Mouse (Mus musculus) gastrocnemius, adult 2 months (tissue): ENCODE measurements around the gene Platr17. TPM values are rescaled to one million over a fixed set of nuclear protein-coding genes. Genes with fewer than 3 reads are reported as not detected.

Experiments
- DNase-seq: peaks from one replicate; pipeline ENCODE4 v3.0.0; 2022
- H3K27ac ChIP-seq: fragments of 200-600 bp; 2 replicates; pipeline ENCODE4 v1.8.1; 2022; ENCODE audit warnings: mild to moderate bottlenecking
- H3K4me3 ChIP-seq: fragments of 200-600 bp; 2 replicates; pipeline ENCODE4 v1.8.1; 2022; ENCODE audit warnings: mild to moderate bottlenecking, moderate library complexity
- CTCF ChIP-seq: fragments of 200-600 bp; IDR thresholded peaks from 2 replicates; pipeline ENCODE4 v1.8.1; 2022; ENCODE audit warnings: antibody characterized with exemption, mild to moderate bottlenecking, moderate library complexity
- intact Hi-C: fragments of 180-260 bp; cut with DNase I; formaldehyde crosslinking; loops from one replicate; pipeline ENCODE4 v1.15.1; 2025
- total RNA-seq, 2 experiments: library from RNA; stranded (reverse); gene quantifications; 2 replicates each; pipeline ENCODE4 v1.2.3; 2021

Platr17 gene
- total RNA-seq, 2 experiments from 2014 or later: not detected

DNA sequence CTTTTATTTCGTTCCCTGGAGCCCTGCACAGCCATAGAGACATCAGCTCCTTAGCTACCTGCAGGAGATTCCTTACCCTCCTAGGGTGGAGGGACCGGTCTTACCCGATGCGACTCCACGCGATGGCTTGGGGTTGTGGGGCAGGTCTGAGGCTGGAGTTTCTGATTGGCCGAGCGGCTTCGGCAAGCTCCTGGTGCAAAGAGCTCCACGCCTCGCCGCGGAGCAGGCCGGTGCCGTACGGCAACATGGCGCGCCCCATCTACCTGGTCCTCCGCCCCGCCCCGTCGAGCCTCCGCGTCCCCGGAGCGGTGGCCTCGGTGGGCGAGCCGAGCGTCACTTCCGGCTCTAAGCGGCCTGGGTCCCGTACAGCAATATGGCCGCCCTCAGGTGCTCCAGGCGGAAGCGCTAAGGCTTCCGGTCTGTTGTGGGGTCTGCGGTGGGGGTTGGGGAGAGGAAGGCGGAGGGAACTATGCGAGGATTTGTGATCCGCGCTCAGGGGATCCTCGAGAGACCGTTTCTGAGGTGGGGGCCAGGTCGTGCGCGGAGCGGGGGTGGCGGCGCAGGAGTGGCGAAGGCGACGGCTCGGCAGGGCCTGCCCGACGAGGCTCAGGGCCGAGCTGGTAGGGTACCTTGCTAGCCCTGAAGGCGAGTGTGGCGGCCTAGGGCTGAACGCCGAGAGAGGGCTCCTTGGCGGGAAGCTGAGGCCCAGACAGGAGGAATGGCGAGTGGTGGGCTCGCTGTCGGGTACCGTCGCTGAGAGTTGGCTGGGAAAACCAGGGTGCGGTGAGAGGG is 4.3 kb downstream of the Platr17 start, which contains the start of gene Daxx:
Gene Daxx (plus strand): TSS at position 338 of the 792 bp plus-strand sequence.
- peak; percentile 100 for DNase-seq
- intact Hi-C loops: no loop called here
- Histone ChIP-seq H3K27ac (peak within 1 kb of the TSS; percentile 97), H3K4me3 (peak within 1 kb of the TSS; percentile 92)
- TF ChIP-seq CTCF: no peak

- intact Hi-C loops: no loop called here
- TF ChIP-seq CTCF: no peak
- Histone ChIP-seq H3K27ac (peak overlapping the region; percentile 97), H3K4me3 (peak overlapping the region; percentile 92)
- DNase-seq: no peak
These were observed 4.9 kb downstream of the Platr17 start for GRCm38 (mm10) chr17:33909869-33910250.

- no peak for DNase-seq
- no peak for TF ChIP-seq CTCF
- intact Hi-C loops: no loop called here
These were observed 5.6 kb downstream of the Platr17 start for GRCm38 (mm10) chr17:33910346-33911051.

DNA sequence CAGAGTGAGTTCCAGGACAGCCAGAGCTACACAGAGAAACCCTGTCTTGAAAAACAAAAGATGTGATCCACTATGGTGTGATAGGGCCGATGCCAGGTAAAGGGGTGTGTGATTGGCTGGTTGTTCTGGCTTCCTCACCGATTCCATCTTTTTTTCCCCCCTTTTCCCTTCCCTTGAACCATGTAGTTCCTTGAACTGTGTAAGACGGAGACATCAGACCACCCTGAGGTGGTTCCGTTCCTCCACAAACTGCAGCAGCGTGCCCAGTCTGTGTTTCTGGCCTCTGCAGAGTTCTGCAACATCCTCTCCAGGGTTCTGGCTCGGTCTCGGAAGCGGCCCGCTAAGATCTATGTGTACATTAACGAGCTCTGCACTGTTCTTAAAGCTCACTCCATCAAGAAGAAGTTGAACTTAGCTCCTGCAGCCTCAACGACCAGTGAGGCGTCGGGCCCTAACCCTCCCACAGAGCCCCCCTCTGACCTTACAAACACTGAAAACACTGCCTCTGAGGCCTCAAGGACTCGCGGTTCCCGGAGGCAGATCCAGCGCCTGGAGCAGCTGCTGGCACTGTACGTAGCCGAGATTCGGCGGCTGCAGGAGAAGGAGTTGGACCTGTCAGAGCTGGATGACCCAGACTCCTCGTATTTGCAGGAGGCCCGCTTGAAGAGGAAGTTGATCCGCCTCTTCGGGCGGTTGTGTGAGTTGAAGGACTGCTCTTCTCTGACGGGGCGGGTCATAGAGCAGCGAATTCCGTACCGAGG is 6.3 kb downstream of the Platr17 start:
- Histone ChIP-seq H3K4me3 (no peak overlapping the region), H3K27ac (no peak overlapping the region)
- TF ChIP-seq CTCF: no peak
- intact Hi-C loops: no loop called here
- no peak for DNase-seq

More at GRCm38 (mm10) chr17:33910346-33911051, 5.6 kb downstream of the Platr17 start:
- Histone ChIP-seq H3K27ac (peak overlapping the region; percentile 97), H3K4me3 (peak overlapping the region; percentile 92)

- no peak overlapping the region for H3K4me3 ChIP-seq
- H3K27ac ChIP-seq: no peak overlapping the region
- intact Hi-C loops: no loop called here
- TF ChIP-seq CTCF: no peak
- no peak for DNase-seq
These were observed 7.0 kb downstream of the Platr17 start for GRCm38 (mm10) chr17:33911813-33912414.

GRCm38 (mm10) chr17:33913264-33913663 is 8.3 kb downstream of the Platr17 start:
- intact Hi-C loops: no loop called here
- TF ChIP-seq CTCF: no peak
- Histone ChIP-seq H3K4me3 (no peak overlapping the region), H3K27ac (no peak overlapping the region)
- no peak for DNase-seq

GRCm38 (mm10) chr17:33913905-33914304 is 9.0 kb downstream of the Platr17 start:
- H3K4me3 ChIP-seq: no peak overlapping the region
- intact Hi-C loops: no loop called here
- no peak for TF ChIP-seq CTCF
- no peak overlapping the region for H3K27ac ChIP-seq
- DNase-seq: no peak

- peak overlapping the region; percentile 82 for H3K4me3 ChIP-seq
- intact Hi-C loops: no loop called here
- TF ChIP-seq CTCF: no peak
- no peak for DNase-seq
- peak overlapping the region; percentile 87 for H3K27ac ChIP-seq
These were observed 10.0 kb downstream of the Platr17 start for GRCm38 (mm10) chr17:33914969-33915391.

- peak within 1 kb of the TSS; percentile 82 for H3K4me3 ChIP-seq
- intact Hi-C loops: no loop called here
- H3K27ac ChIP-seq: peak within 1 kb of the TSS; percentile 87
- DNase-seq: peak; percentile 96
- no peak for TF ChIP-seq CTCF
These were observed 10.8 kb downstream of the Platr17 start, which contains the start of the genes Tapbp and Zbtb22 for GRCm38 (mm10) chr17:33915671-33916250. Gene Tapbp, plus strand, starts transcription at chr17:33915899. Gene Zbtb22, plus strand, starts transcription at chr17:33915904.

DNA sequence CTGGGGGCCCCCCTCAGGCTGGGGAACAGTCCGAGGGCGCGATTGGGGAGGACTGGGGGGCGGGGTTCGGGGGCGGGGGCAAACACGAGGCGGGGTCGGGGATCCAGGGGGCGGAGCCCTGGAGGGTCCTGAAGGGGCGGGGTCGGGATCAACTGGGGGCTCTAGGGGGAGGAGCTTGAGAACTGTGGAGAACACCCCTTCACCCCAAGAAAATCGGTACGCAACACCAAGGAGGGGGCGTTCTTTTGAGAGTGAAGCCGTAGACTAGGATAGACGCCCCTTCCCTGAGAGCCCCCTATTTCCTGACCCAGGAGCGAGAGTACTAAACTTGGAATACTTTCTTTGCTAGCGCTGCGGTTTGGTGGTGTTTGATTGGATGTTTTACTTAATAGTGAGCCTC is 11.4 kb downstream of the Platr17 start:
- intact Hi-C loops: no loop called here
- no peak for TF ChIP-seq CTCF
- Histone ChIP-seq H3K4me3 (peak overlapping the region; percentile 82), H3K27ac (peak overlapping the region; percentile 87)
- DNase-seq: no peak

- no peak for DNase-seq
- no peak for TF ChIP-seq CTCF
- peak overlapping the region; percentile 82 for H3K4me3 ChIP-seq
- H3K27ac ChIP-seq: peak overlapping the region; percentile 87
- intact Hi-C loops: no loop called here
These were observed 12.1 kb downstream of the Platr17 start for GRCm38 (mm10) chr17:33916847-33917655.
